Mouse (Mus musculus) cerebellum, adult 2 months (tissue): ENCODE results near the gene Ntm. TPM values are rescaled to one million over a fixed set of nuclear protein-coding genes. Genes with fewer than 3 reads are reported as not detected.
A peak's percentile ranks its signal among the peaks of the same experiment; 100 is the strongest.

Experiments
- DNase-seq, 2 experiments: peaks; one replicate each; pipeline ENCODE4 v3.0.0; 2021
- H3K27ac ChIP-seq: fragments of 200-500 bp; 2 replicates; pipeline ENCODE4 v1.5.1; 2012; ENCODE audit warnings: low read length, control low read depth, inconsistent platforms; ENCODE audit not compliant: insufficient read depth
- H3K27me3 ChIP-seq: fragments of 200-500 bp; 2 replicates; pipeline ENCODE4 v1.6.1; 2012; ENCODE audit warnings: inconsistent platforms, mild to moderate bottlenecking, low read length, moderate library complexity; ENCODE audit not compliant: control insufficient read depth, insufficient read depth
- H3K4me1 ChIP-seq: fragments of 200-500 bp; 2 replicates; pipeline ENCODE4 v1.6.1; 2011; ENCODE audit warnings: low read length; ENCODE audit not compliant: control insufficient read depth, insufficient read depth
- H3K4me3 ChIP-seq: fragments of 200-500 bp; replicated peaks from 2 replicates; pipeline ENCODE3; 2011; ENCODE audit warnings: mild to moderate bottlenecking, low read depth, low read length, control low read depth; ENCODE audit not compliant: insufficient read depth
- CTCF ChIP-seq: fragments of 200-500 bp; IDR thresholded peaks from 2 replicates; pipeline ENCODE4 v1.5.1; 2011; ENCODE audit warnings: low read depth, mild to moderate bottlenecking, control low read depth, low read length, moderate library complexity, borderline replicate concordance; ENCODE audit not compliant: insufficient read depth
- POLR2A ChIP-seq: fragments of 200-500 bp; IDR thresholded peaks from 2 replicates; pipeline ENCODE4 v1.6.1; 2011; ENCODE audit warnings: low read length, control low read depth, borderline replicate concordance; ENCODE audit not compliant: insufficient read depth
- WGBS: fragments of 180-500 bp; shearing (Covaris S2); methylation state at CpG from one replicate; pipeline ENCODE4 v1.1.7; 2018; 5-methylcytosine and 5-hydroxymethylcytosine counted together
- polyA plus RNA-seq: library from polyadenylated mRNA; depleted of rRNA; stranded (reverse); fragments of >200 nt; gene quantifications from 2 replicates; pipeline ENCODE4 v1.2.3, GENCODE M21; 2012

Gene Ntm
- polyA plus RNA-seq, 1 experiment, result 193 TPM

- Histone ChIP-seq H3K27me3 (no peaks in the 10 kb centered on the region), H3K4me3 (no peak overlapping the region), H3K27ac (no peak overlapping the region), H3K4me1 (peaks cover 33% of the 10 kb centered on the region)
- TF ChIP-seq POLR2A (no peak), CTCF (no peak)
- peak in 1 of 2 experiments; percentile 44 for DNase-seq
- WGBS, result 57% methylated on average over 2 of the region's 2 CpGs
Observed at GRCm38 (mm10) chr9:29055637-29056036, 907.3 kb downstream of the Ntm start.

- TF ChIP-seq POLR2A (no peak), CTCF (no peak)
- Histone ChIP-seq H3K27me3 (no peaks in the 10 kb centered on the region), H3K4me1 (peaks cover 9% of the 10 kb centered on the region), H3K4me3 (no peak overlapping the region), H3K27ac (no peak overlapping the region)
- DNase-seq, result no peak
- 54% methylated on average over 3 of the region's 3 CpGs for WGBS
Observed at GRCm38 (mm10) chr9:29036466-29036865, 926.5 kb downstream of the Ntm start.

- peak in 1 of 2 experiments; percentile 4 for DNase-seq
- Histone ChIP-seq H3K27me3 (no peaks in the 10 kb centered on the region), H3K27ac (no peak overlapping the region), H3K4me1 (peaks cover 9% of the 10 kb centered on the region), H3K4me3 (no peak overlapping the region)
- TF ChIP-seq POLR2A (no peak), CTCF (no peak)
- WGBS, result 27% methylated on average over 4 of the region's 4 CpGs
Observed at GRCm38 (mm10) chr9:29036058-29036457, 926.9 kb downstream of the Ntm start.

- Histone ChIP-seq H3K4me3 (no peak overlapping the region), H3K4me1 (peaks cover 20% of the 10 kb centered on the region; the same call in 1 of the 2 replicates), H3K27ac (no peak overlapping the region), H3K27me3 (no peaks in the 10 kb centered on the region)
- WGBS, result 46% methylated on average over 6 of the region's 6 CpGs
- peak in 1 of 2 experiments; percentile 32 for DNase-seq
- TF ChIP-seq POLR2A (no peak), CTCF (no peak)
Observed at GRCm38 (mm10) chr9:29026410-29026809, 936.5 kb downstream of the Ntm start.

GRCm38 (mm10) chr9:29025603-29026002, 937.3 kb downstream of the Ntm start:
- 85% methylated on average over 4 of the region's 4 CpGs for WGBS
- DNase-seq, result no peak
- H3K27ac ChIP-seq, result no peak overlapping the region
- no peaks in the 10 kb centered on the region for H3K27me3 ChIP-seq
- H3K4me1 ChIP-seq, result peaks cover 20% of the 10 kb centered on the region; the same call in 1 of the 2 replicates
- TF ChIP-seq POLR2A, result no peak
- TF ChIP-seq CTCF, result no peak
- H3K4me3 ChIP-seq, result no peak overlapping the region

GRCm38 (mm10) chr9:29025104-29025503, 937.8 kb downstream of the Ntm start:
- WGBS, result 4% methylated on average over 1 of the region's 1 CpGs
- TF ChIP-seq CTCF (no peak), POLR2A (no peak)
- H3K4me1 ChIP-seq, result peaks cover 20% of the 10 kb centered on the region; the same call in 1 of the 2 replicates
- H3K27ac ChIP-seq, result no peak overlapping the region
- H3K27me3 ChIP-seq, result no peaks in the 10 kb centered on the region
- H3K4me3 ChIP-seq, result no peak overlapping the region
- DNase-seq, result peak; percentile 41 to 65

- no peaks in the 10 kb centered on the region for H3K27me3 ChIP-seq
- WGBS, result 40% methylated on average over 3 of the region's 3 CpGs
- no peak overlapping the region for H3K4me3 ChIP-seq
- peak in 1 of 2 experiments; percentile 21 for DNase-seq
- H3K27ac ChIP-seq, result no peak overlapping the region
- H3K4me1 ChIP-seq, result peaks cover under 1% of the 10 kb centered on the region; the same call in 1 of the 2 replicates
- TF ChIP-seq POLR2A (no peak), CTCF (no peak)
Observed at GRCm38 (mm10) chr9:29016879-29017278, 946.1 kb downstream of the Ntm start.

GRCm38 (mm10) chr9:29013881-29014280, 949.1 kb downstream of the Ntm start:
- H3K27ac ChIP-seq, result no peak overlapping the region
- H3K27me3 ChIP-seq, result no peaks in the 10 kb centered on the region
- H3K4me3 ChIP-seq, result no peak overlapping the region
- DNase-seq, result no peak
- no peaks in the 10 kb centered on the region for H3K4me1 ChIP-seq
- TF ChIP-seq POLR2A (no peak), CTCF (no peak)
- 92% methylated on average over 17 of the region's 17 CpGs for WGBS

- no peaks in the 10 kb centered on the region for H3K4me1 ChIP-seq
- TF ChIP-seq CTCF (no peak), POLR2A (no peak)
- H3K27ac ChIP-seq, result no peak overlapping the region
- H3K4me3 ChIP-seq, result no peak overlapping the region
- H3K27me3 ChIP-seq, result no peaks in the 10 kb centered on the region
- 92% methylated on average over 6 of the region's 6 CpGs for WGBS
- no peak for DNase-seq
Observed at GRCm38 (mm10) chr9:29012541-29012940, 950.4 kb downstream of the Ntm start.
